Mouse (Mus musculus): ENCODE measurements at regions not wholly inside any gene's neighbourhood (a gene's known extent, or its start where the extent isn't known, plus 50 kb on each side); places are given as distances from the start of the nearest gene placed in this dataset.
A peak's percentile ranks its signal among the peaks of the same experiment; 100 is the strongest.

- DNase-seq: no peak
Measured at GRCm38 (mm10) chr8:34625670-34626069, 514.1 kb upstream of the Gm10131 start.

- no peak for DNase-seq
Measured at GRCm38 (mm10) chr8:34623783-34624182, 512.2 kb upstream of the Gm10131 start.

GRCm38 (mm10) chr8:34622177-34623114 lies 510.9 kb upstream of the Gm10131 start:
- DNase-seq: no peak

GRCm38 (mm10) chr8:34618046-34618445 lies 506.5 kb upstream of the Gm10131 start:
- no peak for DNase-seq

GRCm38 (mm10) chr8:34614987-34615386 lies 503.4 kb upstream of the Gm10131 start:
- DNase-seq: no peak

GRCm38 (mm10) chr8:34614031-34614526 lies 502.5 kb upstream of the Gm10131 start:
- peak; percentile 82 to 87 for DNase-seq

- DNase-seq: no peak
Measured at GRCm38 (mm10) chr8:34613138-34613537, 501.6 kb upstream of the Gm10131 start.

- DNase-seq: no peak
Measured at GRCm38 (mm10) chr8:34612396-34612795, 500.9 kb upstream of the Gm10131 start.

- no peak for DNase-seq
Measured at GRCm38 (mm10) chr8:34610186-34610585, 498.6 kb upstream of the Gm10131 start.

- DNase-seq: no peak
Measured at GRCm38 (mm10) chr8:34607426-34607825, 495.9 kb upstream of the Gm10131 start.

GRCm38 (mm10) chr8:34605031-34605430 lies 493.5 kb upstream of the Gm10131 start:
- DNase-seq: no peak

- no peak for DNase-seq
Measured at GRCm38 (mm10) chr8:34604581-34604980, 493.0 kb upstream of the Gm10131 start.

- no peak for DNase-seq
Measured at GRCm38 (mm10) chr8:34601426-34601953, 490.0 kb upstream of the Gm10131 start.

- DNase-seq: peak in 1 of 2 experiments; percentile 22
Measured at GRCm38 (mm10) chr8:34600880-34601279, 489.3 kb upstream of the Gm10131 start.

GRCm38 (mm10) chr8:34596593-34596992 lies 485.1 kb upstream of the Gm10131 start:
- DNase-seq: no peak

GRCm38 (mm10) chr8:34590976-34591749 lies 479.6 kb upstream of the Gm10131 start:
- DNase-seq: no peak

- no peak for DNase-seq
Measured at GRCm38 (mm10) chr8:34578043-34578442, 466.5 kb upstream of the Gm10131 start.

- DNase-seq: no peak
Measured at GRCm38 (mm10) chr8:34574009-34574408, 462.5 kb upstream of the Gm10131 start.

GRCm38 (mm10) chr8:34573007-34573881 lies 461.7 kb upstream of the Gm10131 start:
- no peak for DNase-seq

GRCm38 (mm10) chr8:34571736-34572135 lies 460.2 kb upstream of the Gm10131 start:
- no peak for DNase-seq

GRCm38 (mm10) chr8:34562278-34562677 lies 450.7 kb upstream of the Gm10131 start:
- DNase-seq: no peak

GRCm38 (mm10) chr8:34549786-34550185 lies 438.2 kb upstream of the Gm10131 start:
- DNase-seq: no peak

All from cerebellum, postnatal 10 days (tissue).